8 mouse cellular contexts compared by ENCODE assay signal in genomic region chr6:100162961-100163813, GRCm38 (mm10).
DNase-seq lines count a peak whose midpoint lies in the region; ATAC-seq lines count a peak whose summit lies in the region.

No protein-coding gene starts in this region.

- H3K4me1 ChIP-seq in intestine, embryonic 15.5 days (replicated peaks), result peaks cover 27% of the 10 kb centered on the region

- H3K9ac ChIP-seq in intestine, embryonic 15.5 days, result peak overlapping the region; percentile 14; the same call in 1 of the 2 replicates

- H3K27ac ChIP-seq in intestine, embryonic 15.5 days, result peak overlapping the region; percentile 7; the same call in 1 of the 2 replicates

- intact Hi-C loops in gastrocnemius, postnatal 36 days (cut with DNase I), result loop anchor here (10.0 kb wide), 2 partner anchors 122 to 482 kb away; partner anchors contain the start of gene Rybp
- intact Hi-C loops in left cerebral cortex, postnatal 10 days (cut with DNase I), result no loop called here

- H3K4me2 ChIP-seq in intestine, embryonic 15.5 days (replicated peaks), result peak overlapping the region; percentile 51

- peak; percentile 72 for ATAC-seq in intestine, embryonic 15.5 days
- ATAC-seq in megakaryocyte, adult 5-6 weeks (ENCODE audit: poor library complexity, severe bottlenecking), result peak; percentile 96

- no peaks in the 10 kb centered on the region for H3K27me3 ChIP-seq in intestine, embryonic 15.5 days (replicated peaks)

- H3K36me3 ChIP-seq in intestine, embryonic 15.5 days, result no peaks in the 10 kb centered on the region

- WGBS in intestine, embryonic 15.5 days, result 20% methylated on average over 17 of the region's 17 CpGs

- no peaks in the 10 kb centered on the region for H3K9me3 ChIP-seq in intestine, embryonic 15.5 days

- H3K4me3 ChIP-seq in intestine, embryonic 15.5 days (replicated peaks), result peak overlapping the region; percentile 13; the same call in 1 of the 2 replicates

- peak; percentile 82 to 89 for DNase-seq in adrenal gland, adult (ENCODE audit: inconsistent age in 2 of 2, low spot score in 1 of 2)
- peak; percentile 51 for DNase-seq in embryo, embryonic 11.5 days (ENCODE audit: low read depth, low spot score)
- DNase-seq in gastrocnemius, postnatal 36 days, result peak; percentile 71 to 79
- peak; percentile 79 to 92 for DNase-seq in left cerebral cortex, postnatal 10 days (ENCODE audit: extremely low spot score in 1 of 2, low spot score in 2 of 2)
- peak; percentile 76 for DNase-seq in right cerebral cortex, adult 18-20 months
- DNase-seq in urinary bladder, postnatal 10 days (ENCODE audit: low spot score), result peak; percentile 34

Comparison
In these comparisons a context has a peak if more than half of its experiments do, and no peak if none do; other contexts are left out.
1. Peak in every context shown above with its lines: DNase-seq, ATAC-seq, H3K4me3 ChIP-seq and H3K27ac ChIP-seq.
2. DNase-seq: peak in every context shown above with its lines; median percentile 86 in adrenal gland, adult; 86 in left cerebral cortex, postnatal 10 days; 76 in right cerebral cortex, adult 18-20 months; 75 in gastrocnemius, postnatal 36 days; 51 in embryo, embryonic 11.5 days; 34 in urinary bladder, postnatal 10 days.